Mouse (Mus musculus) liver, embryonic 16.5 days (tissue): Measurements from ENCODE around the gene Cnih1. TPM values are rescaled to one million over a fixed set of nuclear protein-coding genes. Genes with fewer than 3 reads are reported as not detected.
"Not testable (repeated sequence)": the region's sequence is repeated elsewhere in the genome, so short reads cannot be mapped to it uniquely, and the experiment has no call there.

Experiments
- ATAC-seq: fragments of 200-750 bp; cut with Nextera tagmentation; 2 replicates; pipeline ENCODE4 v1.8.0; 2017; ENCODE audit warnings: low read depth, mild to moderate bottlenecking, moderate number of reproducible peaks, moderate library complexity
- H3K27ac ChIP-seq: fragments of 300-500 bp; sonication (generic); 2 replicates; pipeline ENCODE4 v1.5.1; 2014; ENCODE audit warnings: mild to moderate bottlenecking, low read length
- H3K27me3 ChIP-seq: fragments of 300-500 bp; sonication (generic); 2 replicates; pipeline ENCODE4 v1.6.1; 2014; ENCODE audit warnings: low read depth, low read length, mixed read lengths; ENCODE audit not compliant: control insufficient read depth, insufficient read depth
- H3K36me3 ChIP-seq: fragments of 300-500 bp; sonication (generic); 2 replicates; pipeline ENCODE4 v1.6.1; 2014; ENCODE audit warnings: mild to moderate bottlenecking; ENCODE audit not compliant: control insufficient read depth, insufficient read depth
- H3K4me1 ChIP-seq: fragments of 300-500 bp; sonication (generic); 2 replicates; pipeline ENCODE4 v1.6.1; 2014; ENCODE audit warnings: low read depth, low read length, mixed read lengths; ENCODE audit not compliant: control insufficient read depth
- H3K4me2 ChIP-seq: fragments of 300-500 bp; sonication (generic); 2 replicates; pipeline ENCODE4 v1.6.1; 2014; ENCODE audit warnings: low read depth, low read length, mixed read lengths
- H3K4me3 ChIP-seq: fragments of 300-500 bp; sonication (generic); 2 replicates; pipeline ENCODE4 v1.5.1; 2014; ENCODE audit warnings: low read depth, mild to moderate bottlenecking, low read length
- H3K9ac ChIP-seq: fragments of 300-500 bp; sonication (generic); 2 replicates; pipeline ENCODE4 v1.6.1; 2014; ENCODE audit warnings: low read depth, low read length
- H3K9me3 ChIP-seq: fragments of 300-500 bp; sonication (generic); replicated peaks from 2 replicates; pipeline ENCODE4 v1.6.1; 2016; ENCODE audit warnings: low read length; ENCODE audit not compliant: control insufficient read depth
- WGBS: fragments of 180-500 bp; shearing (Covaris S2); extraction: QIAGEN DNeasy Blood & Tissue Kit; methylation state at CpG from one replicate; pipeline ENCODE4 v1.1.7; 2014; ENCODE audit not compliant: insufficient replicate concordance; 5-methylcytosine and 5-hydroxymethylcytosine counted together
- polyA plus RNA-seq: library from polyadenylated mRNA; unstranded; fragments of >200 nt; fragmentation: Nextera tagmentation; extraction: Ambion mirVana; gene quantifications from 2 replicates; pipeline ENCODE4 v1.2.1, GENCODE M21; 2015

Cnih1 gene
- polyA plus RNA-seq, 1 experiment from 2014 or later, result 73.6 TPM

DNA sequence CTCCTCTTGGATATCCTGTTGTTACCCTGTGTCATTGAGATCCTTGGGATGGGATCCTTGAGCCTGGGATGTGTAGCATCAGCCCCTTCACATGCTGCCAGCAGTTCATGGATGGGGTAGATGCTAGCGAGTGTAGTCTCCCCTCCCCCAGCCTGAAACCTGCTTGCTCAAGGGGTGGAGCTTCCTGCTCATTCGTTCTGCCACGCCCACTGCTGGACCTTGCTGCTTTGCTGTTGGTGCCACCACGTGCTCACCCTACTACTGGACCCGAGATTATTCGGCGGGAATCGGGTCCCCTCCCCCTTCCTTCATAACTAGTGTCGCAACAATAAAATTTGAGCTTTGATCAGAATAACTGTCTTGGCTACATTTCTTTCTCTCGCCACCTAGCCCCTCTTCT lies 33.8 kb downstream of the Cnih1 start:
- not testable (repeated sequence) for H3K9ac ChIP-seq, H3K9me3 ChIP-seq, H3K4me3 ChIP-seq, H3K27me3 ChIP-seq, H3K27ac ChIP-seq, H3K36me3 ChIP-seq, H3K4me1 ChIP-seq, ATAC-seq, H3K4me2 ChIP-seq
- WGBS, result 57% methylated on average over 8 of the region's 10 CpGs

DNA sequence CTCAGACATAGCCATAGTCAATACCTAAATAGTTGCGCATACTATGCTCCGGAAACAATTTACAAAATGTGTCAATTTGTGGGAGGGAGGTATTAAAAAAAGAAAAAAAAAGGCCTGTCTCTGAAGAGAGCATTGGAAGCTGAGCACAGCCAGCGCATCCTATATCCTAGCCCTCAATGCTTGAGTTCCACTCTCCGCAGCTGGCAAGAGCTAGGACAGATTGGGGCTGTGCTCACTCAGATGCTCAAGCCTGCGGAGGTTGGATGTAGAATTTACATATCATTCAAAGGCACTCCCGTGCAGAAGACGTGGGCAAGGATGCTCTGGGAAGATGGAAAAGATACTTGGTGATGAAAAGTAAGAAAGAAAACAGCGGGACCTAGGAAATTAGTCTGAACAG lies 42.8 kb downstream of the Cnih1 start:
- H3K27me3 ChIP-seq, result no peaks in the 10 kb centered on the region
- H3K27ac ChIP-seq, result no peak overlapping the region
- H3K4me3 ChIP-seq, result no peak overlapping the region
- WGBS, result 78% methylated on average over 8 of the region's 8 CpGs
- H3K4me2 ChIP-seq, result no peak overlapping the region
- no peak overlapping the region for H3K9ac ChIP-seq
- ATAC-seq, result no peak
- H3K36me3 ChIP-seq, result no peaks in the 10 kb centered on the region
- H3K9me3 ChIP-seq, result no peaks in the 10 kb centered on the region
- no peaks in the 10 kb centered on the region for H3K4me1 ChIP-seq

DNA sequence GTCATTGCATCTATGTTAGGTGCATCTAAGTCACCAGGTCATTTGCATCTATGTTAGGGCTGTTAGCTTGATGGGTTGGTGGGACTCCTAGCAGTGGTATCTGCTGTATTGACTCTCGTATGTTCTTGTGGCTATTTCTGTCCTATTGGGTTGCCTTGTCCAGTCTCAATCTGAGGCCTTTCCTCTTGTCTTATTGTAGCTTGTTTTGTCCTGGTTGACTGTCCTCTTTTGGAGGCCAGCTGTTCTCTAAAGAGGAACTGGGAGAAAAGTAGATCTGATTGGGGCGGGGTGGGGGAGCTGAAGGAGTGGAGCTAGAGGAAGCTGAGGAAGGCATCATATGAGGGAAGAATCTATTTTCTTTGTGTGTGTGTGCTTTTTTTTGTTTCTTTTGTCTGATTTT lies 45.5 kb downstream of the Cnih1 start:
- no peak overlapping the region for H3K27ac ChIP-seq
- no peak for ATAC-seq
- no peaks in the 10 kb centered on the region for H3K9me3 ChIP-seq
- H3K4me2 ChIP-seq, result no peak overlapping the region
- H3K27me3 ChIP-seq, result no peaks in the 10 kb centered on the region
- no peak overlapping the region for H3K4me3 ChIP-seq
- 40% methylated on average over 2 of the region's 2 CpGs for WGBS
- no peaks in the 10 kb centered on the region for H3K4me1 ChIP-seq
- H3K9ac ChIP-seq, result no peak overlapping the region
- H3K36me3 ChIP-seq, result no peaks in the 10 kb centered on the region

DNA sequence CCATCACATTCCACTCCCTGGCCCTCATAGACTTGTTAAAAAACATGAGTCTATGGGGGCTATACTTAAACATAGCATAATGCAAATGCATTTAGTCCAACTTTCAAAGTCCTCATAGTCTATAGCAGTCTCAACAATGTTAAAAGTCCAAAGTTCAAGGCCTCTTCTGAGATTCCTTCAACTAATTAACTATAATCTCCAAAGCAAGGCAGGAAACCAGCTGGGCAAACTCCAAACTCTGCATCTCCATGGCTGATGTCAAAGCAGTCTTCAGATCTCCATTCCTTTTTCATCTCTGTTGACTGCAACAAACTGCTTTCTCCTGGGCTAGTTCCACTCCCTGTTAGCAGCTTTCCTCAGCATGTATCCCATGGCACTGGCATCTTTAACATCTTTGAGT lies 50.9 kb downstream of the Cnih1 start:
- H3K4me3 ChIP-seq, H3K27ac ChIP-seq, H3K9me3 ChIP-seq, ATAC-seq, H3K27me3 ChIP-seq, H3K4me1 ChIP-seq, H3K36me3 ChIP-seq, H3K4me2 ChIP-seq, H3K9ac ChIP-seq: not testable (repeated sequence)

DNA sequence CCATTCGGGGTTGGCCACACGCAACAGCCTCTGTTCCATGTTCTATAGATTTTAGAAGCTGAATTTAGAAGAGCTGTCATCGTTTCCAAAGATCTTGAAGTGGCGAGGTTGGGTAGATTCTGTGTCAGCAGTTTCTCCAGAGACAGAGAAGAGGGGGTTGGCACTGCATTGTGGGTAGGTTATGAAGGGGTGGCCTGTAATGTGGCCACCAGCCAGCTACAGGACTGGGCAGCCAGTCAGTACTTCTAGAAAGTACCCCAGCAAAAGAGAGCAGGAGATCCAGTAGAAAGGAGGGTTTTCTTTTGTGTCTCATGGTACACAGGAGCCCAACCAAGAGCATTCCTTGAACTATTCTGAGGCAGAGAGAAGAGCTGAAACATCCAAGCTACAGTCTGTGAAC lies 51.8 kb downstream of the Cnih1 start:
- Histone ChIP-seq H3K36me3 (no peaks in the 10 kb centered on the region), H3K27ac (no peak overlapping the region), H3K27me3 (no peaks in the 10 kb centered on the region), H3K4me3 (no peak overlapping the region), H3K9ac (no peak overlapping the region), H3K9me3 (no peaks in the 10 kb centered on the region), H3K4me1 (no peaks in the 10 kb centered on the region), H3K4me2 (no peak overlapping the region)
- no peak for ATAC-seq
- 59% methylated on average over 4 of the region's 4 CpGs for WGBS

DNA sequence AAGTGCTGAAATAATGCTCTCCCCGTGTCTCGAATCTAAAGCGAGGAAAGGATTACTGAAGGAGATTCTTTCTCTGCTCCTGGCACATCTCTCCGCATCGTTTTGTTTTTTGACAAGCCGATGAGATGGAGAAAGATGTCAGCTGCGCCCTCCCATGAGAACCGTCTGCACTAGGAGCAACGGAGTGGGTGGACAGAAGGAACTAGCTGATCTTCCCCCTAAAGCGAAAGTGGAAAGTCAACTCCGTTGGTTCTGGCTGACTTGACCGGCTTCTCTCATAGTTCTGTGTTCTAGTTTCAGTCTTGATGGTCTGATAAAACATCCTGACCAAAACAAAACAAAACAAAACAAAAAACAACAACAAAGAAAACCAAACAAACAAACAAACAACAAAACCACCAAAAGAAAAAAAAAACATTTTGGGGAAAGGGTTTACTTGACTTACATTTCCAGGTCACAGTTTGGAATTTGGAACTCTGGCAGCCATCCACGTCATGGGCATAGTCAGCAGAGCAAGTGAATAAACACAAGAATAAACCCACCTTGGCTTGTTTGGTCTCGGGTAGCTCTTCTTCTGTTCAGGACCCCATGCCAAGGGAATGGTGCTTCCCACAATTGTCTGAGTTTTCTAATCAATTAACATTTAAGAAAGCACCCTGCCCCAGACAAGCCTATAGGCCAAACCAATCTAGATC lies 53.3 kb downstream of the Cnih1 start:
- H3K4me2 ChIP-seq, result no peak overlapping the region
- H3K36me3 ChIP-seq, result no peaks in the 10 kb centered on the region
- no peak overlapping the region for H3K4me3 ChIP-seq
- WGBS, result 71% methylated on average over 14 of the region's 14 CpGs
- H3K27ac ChIP-seq, result no peak overlapping the region
- no peaks in the 10 kb centered on the region for H3K9me3 ChIP-seq
- H3K4me1 ChIP-seq, result no peaks in the 10 kb centered on the region
- H3K9ac ChIP-seq, result no peak overlapping the region
- no peak for ATAC-seq
- no peaks in the 10 kb centered on the region for H3K27me3 ChIP-seq

DNA sequence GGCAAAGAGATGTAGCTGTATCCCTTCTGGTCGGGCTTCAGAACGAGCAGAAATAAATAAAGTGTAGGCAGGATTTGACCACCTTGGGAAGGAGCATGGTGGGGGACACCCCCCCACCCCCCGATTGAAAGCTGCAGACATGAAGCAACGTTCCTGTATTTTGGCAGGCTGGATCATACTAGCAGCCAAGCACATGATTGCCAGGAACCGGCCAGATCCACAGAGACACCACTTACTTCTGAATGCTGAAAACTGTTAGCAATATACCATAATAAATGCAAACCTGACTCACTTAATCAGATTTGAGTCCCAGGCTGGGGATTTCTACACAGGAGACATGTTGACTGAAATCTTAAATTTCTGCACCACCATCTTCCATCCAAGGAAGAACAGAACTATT lies 53.9 kb downstream of the Cnih1 start:
- H3K4me2 ChIP-seq, result no peak overlapping the region
- H3K9me3 ChIP-seq, result no peaks in the 10 kb centered on the region
- no peak overlapping the region for H3K27ac ChIP-seq
- no peak overlapping the region for H3K4me3 ChIP-seq
- H3K27me3 ChIP-seq, result no peaks in the 10 kb centered on the region
- no peak for ATAC-seq
- 62% methylated on average over 5 of the region's 5 CpGs for WGBS
- no peak overlapping the region for H3K9ac ChIP-seq
- no peaks in the 10 kb centered on the region for H3K4me1 ChIP-seq
- H3K36me3 ChIP-seq, result no peaks in the 10 kb centered on the region

DNA sequence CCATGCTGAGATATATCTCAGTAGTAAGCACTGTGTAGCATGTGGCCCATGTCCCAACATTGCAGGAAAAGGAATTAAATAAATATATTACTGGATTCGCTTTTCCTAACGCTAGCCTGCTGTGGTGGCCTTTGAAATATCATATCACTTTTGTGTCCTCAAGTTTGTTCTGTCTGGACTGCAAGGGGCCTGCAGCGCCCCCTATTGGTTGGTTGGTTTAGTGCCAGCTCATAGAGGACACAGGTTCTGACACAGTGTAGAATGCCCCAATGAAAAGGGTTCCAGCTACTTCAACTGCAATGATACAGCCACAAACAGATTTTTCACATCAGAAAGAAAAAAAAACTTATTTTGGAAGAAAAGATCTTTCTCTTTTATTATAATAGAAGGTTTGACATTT lies 62.5 kb downstream of the Cnih1 start:
- no peaks in the 10 kb centered on the region for H3K9me3 ChIP-seq
- no peak overlapping the region for H3K9ac ChIP-seq
- H3K36me3 ChIP-seq, result no peaks in the 10 kb centered on the region
- H3K27me3 ChIP-seq, result no peaks in the 10 kb centered on the region
- ATAC-seq, result no peak
- no peaks in the 10 kb centered on the region for H3K4me1 ChIP-seq
- H3K4me2 ChIP-seq, result no peak overlapping the region
- no peak overlapping the region for H3K27ac ChIP-seq
- 38% methylated on average over 3 of the region's 3 CpGs for WGBS
- no peak overlapping the region for H3K4me3 ChIP-seq
